Mouse (Mus musculus) skeletal muscle tissue, adult 2 months (tissue): Measurements from ENCODE around the gene Pum3.
"Not testable (repeated sequence)": the region's sequence is repeated elsewhere in the genome, so short reads cannot be mapped to it uniquely, and the experiment has no call there.

Experiments
- DNase-seq: peaks from one replicate; pipeline ENCODE4 v3.0.0-alpha.2; 2012; ENCODE audit warnings: low read depth, low spot score

Pum3 gene

DNA sequence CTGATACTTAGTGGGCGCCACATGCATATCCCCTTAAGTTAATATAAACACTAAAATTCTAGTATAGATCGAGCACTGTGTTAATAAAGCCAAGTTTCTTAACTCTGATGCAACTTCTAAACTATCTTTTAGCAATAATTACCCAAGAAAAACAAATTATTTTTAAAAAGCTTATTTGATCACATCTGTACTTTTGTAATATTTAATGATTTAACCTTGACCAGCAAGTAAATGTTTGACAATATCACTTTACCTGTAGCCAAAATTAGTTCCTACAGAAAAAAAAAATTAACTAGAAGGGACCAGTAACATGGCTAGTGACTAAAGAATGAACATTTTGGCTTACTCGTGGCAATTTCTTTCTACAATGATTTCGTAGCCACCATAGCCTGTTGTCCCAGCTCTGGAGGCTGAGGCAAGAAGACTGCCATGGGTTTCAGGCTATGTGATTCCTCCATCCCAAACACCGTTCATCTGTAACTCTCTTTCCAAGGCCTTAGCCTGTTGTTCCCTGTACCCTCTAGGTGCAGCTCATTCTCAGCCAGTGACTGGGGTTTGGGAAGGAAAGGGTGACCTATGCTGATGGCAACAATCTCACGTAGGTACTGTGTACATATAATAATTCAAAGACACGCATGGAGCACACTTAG lies 35.2 kb downstream of the Pum3 start:
- DNase-seq = no peak

DNA sequence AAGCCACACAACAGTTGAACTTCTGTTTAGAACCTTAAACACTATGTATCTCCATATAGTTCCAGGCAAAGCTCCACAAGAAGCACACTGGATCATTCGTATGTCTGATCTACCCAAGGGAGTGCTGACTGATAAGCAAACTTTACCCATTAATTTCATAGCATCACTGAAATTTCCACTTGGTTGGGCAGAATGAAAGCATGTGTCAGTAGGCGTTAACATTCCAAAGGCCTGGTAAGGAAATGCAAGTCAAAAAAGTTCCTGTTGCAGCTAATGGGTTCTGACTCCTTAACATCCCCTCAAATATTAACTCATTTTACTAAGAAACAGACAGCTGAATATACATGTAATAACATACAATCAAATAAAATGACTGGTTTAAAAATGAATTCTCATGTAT lies 37.2 kb downstream of the Pum3 start:
- DNase-seq = no peak

DNA sequence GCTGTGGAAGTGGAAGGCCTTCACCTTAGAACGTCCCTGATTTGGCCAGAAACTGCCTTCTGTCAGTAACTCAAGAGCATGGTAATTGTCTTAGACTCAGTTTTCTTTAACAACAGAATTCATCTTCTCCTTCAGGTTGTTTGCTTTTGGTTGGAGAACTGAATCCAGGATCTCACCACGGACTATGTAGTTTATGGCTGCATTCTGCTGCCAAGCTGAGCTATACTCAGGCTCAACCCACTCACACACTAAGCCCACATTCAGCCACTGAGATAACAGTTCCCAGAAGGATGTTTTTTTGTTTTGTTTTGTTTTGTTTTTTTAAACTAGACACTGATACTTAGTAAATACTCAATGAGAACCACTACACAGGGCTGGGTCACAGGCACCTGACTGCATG lies 38.3 kb downstream of the Pum3 start:
- DNase-seq = no peak

DNA sequence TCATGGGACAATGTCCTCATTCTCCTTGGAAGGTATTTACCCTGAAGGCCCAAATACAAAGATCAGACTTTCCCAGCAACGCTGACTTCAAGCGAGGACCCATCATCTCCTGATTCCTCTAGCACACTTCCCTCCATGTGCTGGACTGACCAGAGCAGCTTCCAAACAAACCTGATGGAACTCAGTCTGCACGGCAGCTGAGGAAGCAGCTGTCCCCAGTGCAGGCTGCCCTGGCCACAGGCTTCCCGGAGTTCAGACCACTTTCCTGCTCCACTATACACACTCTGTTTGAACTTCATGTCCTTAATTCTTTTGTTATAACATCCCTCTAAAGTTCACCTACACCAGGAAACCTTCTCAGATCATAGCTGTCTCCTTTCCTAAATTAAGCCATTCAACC lies 40.1 kb downstream of the Pum3 start:
- not testable (repeated sequence) for DNase-seq

DNA sequence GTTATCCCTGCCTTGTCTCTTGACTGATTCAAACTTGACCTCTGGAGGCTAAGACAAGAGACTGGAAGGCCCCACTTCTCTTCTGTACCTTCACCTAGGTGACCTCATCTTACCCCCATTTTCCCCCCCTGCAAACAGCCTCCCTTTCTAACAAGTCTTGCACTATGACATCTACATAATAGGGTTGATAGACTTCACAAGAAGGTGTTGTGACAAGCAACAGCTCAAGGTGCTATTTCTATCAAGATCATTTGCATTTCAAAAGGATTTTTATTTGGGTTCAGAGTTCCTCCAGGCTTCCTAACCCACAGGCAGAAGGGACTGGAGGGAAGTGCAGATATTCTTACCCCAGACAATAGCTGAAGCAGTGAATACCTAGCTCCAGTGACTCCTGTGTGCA lies 44.3 kb downstream of the Pum3 start:
- no peak for DNase-seq

DNA sequence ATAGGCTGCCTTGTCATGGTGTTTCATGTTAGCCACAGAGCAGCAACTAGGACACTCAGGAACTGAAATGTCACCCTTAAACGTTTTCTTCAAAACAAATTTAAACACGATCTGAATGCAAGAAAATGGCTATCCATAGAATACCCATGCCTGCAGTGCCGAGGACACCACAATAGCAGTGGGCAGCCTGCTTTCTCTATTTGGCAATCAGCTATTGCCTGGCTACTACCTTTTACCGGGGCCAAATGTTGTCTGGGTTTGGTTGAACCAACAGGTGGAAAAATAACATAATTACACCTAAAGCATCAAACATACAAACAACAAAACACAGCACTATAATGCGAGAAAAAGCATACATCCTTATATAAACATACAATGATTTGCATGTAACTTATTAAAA lies 46.4 kb downstream of the Pum3 start:
- no peak for DNase-seq

DNA sequence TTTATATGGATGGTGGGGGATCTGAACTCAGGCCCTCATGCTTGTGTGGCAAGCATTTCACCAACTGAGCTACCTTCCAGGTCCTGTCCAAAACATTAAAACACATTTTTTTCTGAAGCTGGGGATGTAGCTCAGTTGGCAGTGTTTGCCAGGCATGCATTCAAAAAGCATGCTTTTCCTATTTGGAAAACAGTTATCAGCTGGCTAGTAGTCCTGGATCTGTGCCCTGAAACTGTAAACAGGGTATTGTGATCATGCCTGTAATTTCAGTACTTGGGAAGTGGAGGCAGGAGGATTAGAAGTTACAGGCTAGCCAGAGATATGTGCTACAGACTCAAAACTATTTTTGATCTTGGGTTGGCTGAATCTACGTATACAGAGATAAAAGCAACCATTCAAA lies 47.5 kb downstream of the Pum3 start:
- no peak for DNase-seq

DNA sequence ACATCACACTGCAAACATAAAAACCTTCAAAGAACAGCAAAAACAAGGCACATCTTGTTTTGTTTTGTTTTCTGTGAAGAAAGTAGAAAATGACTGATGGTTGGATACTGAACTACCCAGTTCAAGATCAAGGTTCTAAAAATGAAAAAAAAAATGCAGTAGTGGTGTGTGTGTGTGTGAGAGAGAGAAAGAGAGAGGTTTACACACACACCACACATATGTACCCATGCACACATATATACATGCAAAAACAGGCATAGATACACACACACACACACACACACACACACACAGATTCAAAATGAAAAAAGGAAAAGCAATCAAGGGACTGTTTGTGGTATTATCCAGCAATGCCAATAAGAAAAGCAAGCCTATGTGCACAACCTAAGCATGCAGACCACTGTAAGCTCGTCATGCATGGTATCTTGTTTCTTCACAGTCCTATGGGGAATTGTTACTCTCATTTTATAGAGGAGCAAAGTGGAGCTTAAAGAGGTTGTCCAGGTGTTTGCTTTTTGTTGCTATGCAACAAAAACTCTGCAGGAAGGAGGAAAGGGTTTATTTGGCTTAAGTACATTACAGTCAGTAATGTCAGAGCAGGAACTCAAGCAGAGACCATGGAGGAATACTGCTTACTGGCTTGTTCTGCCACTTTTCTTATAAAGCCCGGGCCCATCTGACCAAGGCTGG lies 49.8 kb downstream of the Pum3 start:
- DNase-seq = no peak

DNA sequence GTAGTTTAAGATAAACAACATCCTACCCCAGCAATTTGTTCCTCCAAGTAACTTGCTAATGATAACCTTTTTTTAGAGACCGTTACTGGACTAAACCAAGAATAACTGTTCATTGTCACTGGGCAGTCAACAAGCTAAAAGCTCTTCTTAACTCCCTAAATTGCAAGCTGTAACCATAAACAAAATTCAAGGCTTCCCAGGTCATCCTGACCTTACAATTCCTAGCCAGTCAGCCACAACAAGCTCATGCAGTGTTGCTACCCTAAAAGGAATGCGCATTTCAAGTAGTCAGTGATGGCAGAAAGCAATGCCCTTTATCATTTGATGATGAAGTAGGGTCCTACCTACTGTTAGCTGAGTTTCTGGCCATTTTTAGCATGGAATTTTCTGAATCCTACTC lies 58.8 kb downstream of the Pum3 start:
- no peak for DNase-seq

DNA sequence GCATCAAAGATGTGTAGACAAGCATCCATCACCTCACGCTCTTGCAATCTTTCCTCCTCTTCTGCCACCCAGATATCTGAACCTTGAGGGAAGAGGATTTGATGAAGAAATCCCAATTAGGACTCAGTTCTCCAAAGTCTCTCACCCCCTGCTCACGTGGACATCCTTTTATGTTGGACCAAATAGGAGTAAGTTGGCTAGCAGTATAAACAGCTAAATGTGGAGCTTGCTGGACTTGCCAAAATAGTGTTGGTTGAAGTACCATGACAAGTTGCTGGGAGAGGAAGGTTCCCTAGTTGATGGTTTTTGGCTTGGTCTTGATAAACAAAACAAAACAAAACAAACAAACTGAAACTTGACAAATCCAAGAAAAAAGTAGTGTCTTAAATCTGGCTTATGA lies 59.5 kb downstream of the Pum3 start:
- DNase-seq = no peak

DNA sequence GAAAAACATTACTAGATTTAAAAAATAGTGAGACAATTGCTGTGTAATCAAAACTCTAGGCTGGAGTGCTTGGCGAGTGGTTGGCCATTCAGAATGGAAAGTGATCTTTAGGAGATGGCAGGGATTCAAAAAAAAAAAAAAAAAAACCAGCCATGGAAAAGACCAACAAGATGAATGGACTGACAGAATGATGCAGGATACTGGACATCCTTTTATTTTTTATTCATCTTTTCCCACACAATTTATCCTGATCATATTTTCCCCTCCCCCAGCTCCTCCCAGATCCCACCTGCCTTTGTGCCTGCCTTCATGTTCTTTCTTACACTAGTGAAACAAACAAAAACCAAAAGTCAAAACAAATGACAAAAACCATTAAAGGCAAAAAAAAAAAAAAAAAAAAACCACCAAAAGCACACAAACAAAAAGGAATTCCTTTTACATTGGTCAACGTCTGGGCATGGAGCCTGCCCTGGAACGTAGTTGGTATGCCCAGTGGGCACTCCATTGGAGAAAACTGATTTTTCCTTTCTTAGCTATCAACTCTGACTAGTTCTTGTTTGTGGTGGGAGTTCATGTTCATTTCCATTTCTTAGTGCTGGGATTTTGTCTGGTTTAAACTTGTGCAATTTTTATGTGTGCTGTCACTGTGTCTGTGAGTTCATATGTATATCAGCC lies 60.0 kb downstream of the Pum3 start:
- no peak for DNase-seq

DNA sequence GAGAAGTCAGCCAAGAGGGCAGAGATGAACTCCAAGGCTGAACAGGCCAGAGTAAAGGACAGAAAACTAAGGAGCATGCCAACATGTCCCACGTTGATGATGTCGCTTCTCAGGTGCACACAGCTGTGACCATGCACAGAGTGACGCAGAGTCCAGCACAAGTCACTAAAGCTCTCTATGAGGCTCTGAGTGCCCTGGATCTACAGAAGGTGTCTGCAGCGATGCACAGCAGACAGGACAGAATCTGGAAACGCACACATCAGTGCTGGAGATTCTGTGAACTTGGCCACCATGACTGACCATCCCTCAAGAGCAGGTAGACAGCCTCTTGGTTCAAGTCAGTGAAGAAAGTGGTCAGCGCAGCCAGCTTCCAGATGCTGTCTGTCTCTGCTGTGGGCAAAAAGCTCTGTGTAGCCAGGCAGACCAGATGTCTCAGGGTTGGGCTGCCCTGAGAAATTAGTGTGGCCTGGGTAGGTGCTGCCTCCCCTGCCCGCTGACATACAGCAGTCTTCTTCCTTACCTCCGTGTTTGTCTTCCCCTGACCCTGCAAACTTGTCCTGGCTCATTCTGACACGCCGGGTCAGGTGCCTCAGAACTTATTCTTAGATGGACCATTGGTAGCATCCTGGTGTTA lies 63.4 kb downstream of the Pum3 start:
- DNase-seq = no peak

DNA sequence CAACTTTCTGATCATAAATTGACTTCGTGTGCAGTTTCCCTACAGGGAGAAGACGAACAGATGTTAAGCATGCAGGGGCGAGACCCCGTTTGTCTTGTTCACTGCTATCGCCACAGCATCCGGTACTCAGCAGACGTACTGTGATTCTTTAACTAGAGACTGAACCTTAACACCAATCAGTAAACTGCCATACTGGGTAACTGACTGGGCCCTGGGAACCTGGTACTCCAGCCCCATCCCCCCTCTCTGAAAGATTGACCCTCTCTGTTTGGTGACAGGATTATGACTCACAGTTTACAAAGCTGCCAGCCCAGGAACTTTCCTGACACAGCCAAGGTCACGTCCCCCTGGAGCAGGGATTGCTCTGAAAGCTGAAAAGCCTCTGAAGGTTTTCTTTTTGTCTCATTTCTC lies 65.1 kb downstream of the Pum3 start:
- peak; percentile 60 for DNase-seq

DNA sequence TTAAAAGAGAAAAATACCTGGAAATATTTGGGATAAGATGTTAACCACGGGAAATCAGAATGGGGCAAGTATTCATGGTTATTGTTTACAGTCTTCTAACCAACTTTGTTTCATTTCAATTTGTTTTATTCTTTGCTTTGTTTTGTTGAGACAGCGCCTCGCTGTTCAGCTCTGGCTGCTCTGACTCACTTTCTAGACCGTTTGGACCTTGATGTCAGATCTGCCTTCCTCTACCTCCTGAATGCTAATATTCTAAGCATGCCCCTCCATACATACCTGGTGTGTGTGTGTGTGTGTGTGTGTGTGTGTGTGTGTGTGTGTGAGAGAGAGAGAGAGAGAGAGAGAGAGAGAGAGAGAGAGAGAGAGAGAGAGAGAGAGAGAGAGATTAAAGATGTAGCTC lies 65.7 kb downstream of the Pum3 start:
- no peak for DNase-seq

DNA sequence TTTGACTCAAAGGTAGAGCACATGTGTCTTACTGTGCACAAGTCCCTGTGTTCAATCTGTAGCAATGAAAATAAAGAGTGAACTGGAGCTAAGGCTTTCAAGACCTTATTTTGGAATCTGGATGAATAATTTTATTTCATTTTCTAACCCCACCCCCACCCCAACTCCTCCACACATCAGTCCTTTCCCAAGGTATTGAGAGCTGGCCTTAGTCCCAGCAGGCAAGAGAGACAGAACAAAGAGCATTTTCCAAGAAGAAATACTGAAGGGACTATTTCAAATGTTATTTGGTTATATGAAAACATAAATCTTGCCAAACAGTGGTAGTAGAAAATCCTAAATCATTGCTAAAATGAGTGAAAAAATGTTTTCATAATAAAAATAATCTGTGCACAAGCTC lies 69.2 kb downstream of the Pum3 start:
- DNase-seq = no peak

DNA sequence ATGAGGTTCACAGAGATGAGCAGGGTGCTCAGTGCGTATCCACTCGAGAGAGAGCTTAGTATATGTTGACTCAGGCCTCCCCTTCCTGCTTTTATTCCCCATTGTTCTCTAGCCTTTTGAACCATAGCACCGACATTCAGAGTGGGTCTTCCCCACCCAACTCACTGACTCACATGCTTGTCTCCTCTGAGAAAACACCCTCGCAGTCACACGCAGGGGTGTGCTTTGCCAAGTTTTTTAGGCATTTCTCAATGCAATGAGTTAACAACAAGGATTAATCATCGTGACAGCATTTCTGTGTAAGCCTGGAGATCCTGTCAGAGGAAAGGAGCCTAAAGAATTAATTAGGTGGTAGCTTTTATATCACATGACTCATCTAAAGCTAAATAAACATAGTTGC lies 77.9 kb downstream of the Pum3 start:
- peak; percentile 44 for DNase-seq

DNA sequence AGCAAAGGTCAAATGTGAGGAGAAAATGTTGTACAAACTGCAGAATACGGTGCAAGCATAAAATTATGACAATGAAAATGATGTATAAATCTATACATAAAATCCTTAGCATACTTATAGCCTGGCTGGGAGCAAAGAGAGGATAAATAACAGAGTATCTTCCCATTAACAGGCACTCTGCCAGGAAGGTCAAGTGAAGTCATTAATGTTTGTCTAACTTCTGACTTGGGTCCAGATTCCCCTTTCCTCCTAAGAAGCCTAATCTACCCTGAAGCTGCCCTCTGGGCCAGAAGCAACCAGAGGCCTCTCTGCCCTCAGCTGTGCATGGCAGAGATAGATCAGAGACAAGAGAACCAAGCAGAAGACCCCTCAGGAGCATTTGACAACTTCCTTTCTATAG lies 83.1 kb downstream of the Pum3 start:
- DNase-seq = no peak
